Mouse (Mus musculus) cortical plate, adult 2 months (tissue): ENCODE results near the gene Cdh12.
"Not testable (repeated sequence)": the region's sequence is repeated elsewhere in the genome, so short reads cannot be mapped to it uniquely, and the experiment has no call there.

Experiments used
- CTCF ChIP-seq: fragments of 200-500 bp; IDR thresholded peaks from 2 replicates; pipeline ENCODE4 v1.5.1; 2011; ENCODE audit warnings: mild to moderate bottlenecking, control low read depth, low read length; ENCODE audit not compliant: insufficient read depth; ENCODE audit errors: extremely low read depth
- POLR2A ChIP-seq: fragments of 200-500 bp; IDR thresholded peaks from 2 replicates; pipeline ENCODE4 v1.6.1; 2011; ENCODE audit warnings: mild to moderate bottlenecking, low read length, control low read depth; ENCODE audit not compliant: insufficient read depth; ENCODE audit errors: extremely low read depth

DNA sequence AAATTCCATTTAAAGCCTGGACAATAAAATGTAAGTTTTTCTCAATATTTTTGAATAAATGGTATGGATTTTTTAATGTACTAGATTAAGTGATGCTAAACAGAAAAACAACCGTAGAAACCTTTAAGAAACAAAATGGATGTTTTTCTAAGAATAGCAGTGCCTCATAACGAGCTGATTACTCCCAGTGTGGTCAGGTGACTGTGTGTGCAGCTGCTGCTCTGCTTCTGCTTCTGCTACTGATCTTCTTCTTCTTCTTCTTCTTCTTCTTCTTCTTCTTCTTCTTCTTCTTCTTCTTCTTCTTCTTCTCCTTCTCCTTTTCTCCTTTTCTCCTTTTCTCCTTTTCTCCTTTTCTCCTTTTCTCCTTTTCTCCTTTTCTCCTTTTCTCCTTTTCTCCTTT, 220.4 kb downstream of the Cdh12 start:
- not testable (repeated sequence) for TF ChIP-seq CTCF, POLR2A
